Mouse (Mus musculus): ENCODE data around the gene Nagk.

- TF ChIP-seq CTCF (conservative IDR thresholded peaks at IDR 0.05; ENCODE audit: low read length): no peak
- TF ChIP-seq POU5F1 (IDR thresholded peaks at IDR 0.05; ENCODE audit: borderline replicate concordance, low read length): no peak
- TF ChIP-seq NANOG (IDR thresholded peaks at IDR 0.05; ENCODE audit: borderline replicate concordance, low read length): no peak
These were observed 19.8 kb upstream of the Nagk start for GRCm38 (mm10) chr6:83774781-83775563.
